Mouse (Mus musculus) right cerebral cortex, adult 2 months (tissue): ENCODE results near the gene T.
A peak's percentile ranks its signal among the peaks of the same experiment; 100 is the strongest.

Experiments
- DNase-seq, 2 experiments: peaks; one replicate each; pipeline ENCODE4 v3.0.0; 2021 to 2022; ENCODE audit warnings: low spot score in 2 of 2

The T gene

GRCm38 (mm10) chr17:8433121-8433977, 874 bp upstream of the T start:
- no peak for DNase-seq

- no peak for DNase-seq
Observed at GRCm38 (mm10) chr17:8436184-8436583, 2.0 kb downstream of the T start.

- DNase-seq, result no peak
Observed at GRCm38 (mm10) chr17:8444062-8444461, 9.8 kb downstream of the T start.

- DNase-seq, result no peak
Observed at GRCm38 (mm10) chr17:8447676-8448192, 13.5 kb downstream of the T start.

- DNase-seq, result no peak
Observed at GRCm38 (mm10) chr17:8448324-8448723, 14.1 kb downstream of the T start.

- DNase-seq, result no peak
Observed at GRCm38 (mm10) chr17:8455196-8455595, 21.0 kb downstream of the T start.

GRCm38 (mm10) chr17:8455601-8456000, 21.4 kb downstream of the T start:
- no peak for DNase-seq

- no peak for DNase-seq
Observed at GRCm38 (mm10) chr17:8456856-8457460, 22.7 kb downstream of the T start.

- peak; percentile 56 to 68 for DNase-seq
Observed at GRCm38 (mm10) chr17:8461568-8461967, 27.3 kb downstream of the T start.

GRCm38 (mm10) chr17:8463482-8464128, 29.4 kb downstream of the T start:
- peak; percentile 72 to 85 for DNase-seq

- no peak for DNase-seq
Observed at GRCm38 (mm10) chr17:8467771-8468170, 33.5 kb downstream of the T start.

GRCm38 (mm10) chr17:8468716-8469344, 34.6 kb downstream of the T start:
- DNase-seq, result peak; percentile 95 to 96

- peak in 1 of 2 experiments; percentile 26 for DNase-seq
Observed at GRCm38 (mm10) chr17:8478554-8478953, 44.3 kb downstream of the T start.

GRCm38 (mm10) chr17:8479493-8480128, 45.4 kb downstream of the T start:
- DNase-seq, result no peak

- DNase-seq, result no peak
Observed at GRCm38 (mm10) chr17:8481797-8482196, 47.6 kb downstream of the T start.

- DNase-seq, result peak in 1 of 2 experiments; percentile 46
Observed at GRCm38 (mm10) chr17:8482876-8483275, 48.7 kb downstream of the T start.

- no peak for DNase-seq
Observed at GRCm38 (mm10) chr17:8484246-8484645, 50.0 kb downstream of the T start.

- no peak for DNase-seq
Observed at GRCm38 (mm10) chr17:8485146-8485545, 50.9 kb downstream of the T start.

GRCm38 (mm10) chr17:8487824-8488223, 53.6 kb downstream of the T start:
- peak; percentile 96 to 99 for DNase-seq

- DNase-seq, result peak; percentile 50
Observed at GRCm38 (mm10) chr17:8490971-8491370, 56.7 kb downstream of the T start.
